Mouse (Mus musculus): ENCODE results near the gene Abcd4. TPM values are rescaled to one million over a fixed set of nuclear protein-coding genes. Genes with fewer than 3 reads are reported as not detected.

Abcd4 gene
- polyA plus RNA-seq, 1 experiment: 20.9 TPM

- TF ChIP-seq CTCF (IDR thresholded peaks at IDR 0.05; ENCODE audit: low read depth, low read length) (no peak), POLR2A (IDR thresholded peaks at IDR 0.05; ENCODE audit: insufficient read depth, low read length) (no peak), EP300 (IDR thresholded peaks at IDR 0.05; ENCODE audit: insufficient read depth, low read depth, low read length) (no peak)
- peak overlapping the region; percentile 50 for H3K4me3 ChIP-seq (ENCODE audit: low read depth, low read length)
- peaks cover 14% of the 10 kb centered on the region for H3K27me3 ChIP-seq (ENCODE audit: control insufficient read depth, insufficient read depth, low read length, poor library complexity, severe bottlenecking)
Observed at GRCm38 (mm10) chr12:84570694-84571415, 46.4 kb downstream of the Abcd4 start.

GRCm38 (mm10) chr12:84569976-84570693 lies 47.1 kb downstream of the Abcd4 start:
- Histone ChIP-seq H3K9ac (ENCODE audit: low read depth, poor library complexity, severe bottlenecking) (peak overlapping the region; percentile 13; the same call in 1 of the 2 replicates), H3K27ac (ENCODE audit: insufficient read depth, low read length) (no peak overlapping the region), H3K36me3 (ENCODE audit: control insufficient read depth, insufficient read depth, low read length, poor library complexity, severe bottlenecking) (no peaks in the 10 kb centered on the region), H3K9me3 (replicated peaks; ENCODE audit: control insufficient read depth, insufficient read depth, low read length, poor library complexity, severe bottlenecking) (no peaks in the 10 kb centered on the region), H3K4me1 (ENCODE audit: control insufficient read depth, insufficient read depth, low read length) (no peaks in the 10 kb centered on the region), H3K27me3 (ENCODE audit: control insufficient read depth, insufficient read depth, low read length, poor library complexity, severe bottlenecking) (peaks cover 14% of the 10 kb centered on the region), H3K4me3 (ENCODE audit: low read depth, low read length) (peak overlapping the region; percentile 50)
- TF ChIP-seq CTCF (IDR thresholded peaks at IDR 0.05; ENCODE audit: low read depth, low read length): no peak
- TF ChIP-seq EP300 (IDR thresholded peaks at IDR 0.05; ENCODE audit: insufficient read depth, low read depth, low read length): no peak
- TF ChIP-seq POLR2A (IDR thresholded peaks at IDR 0.05; ENCODE audit: insufficient read depth, low read length): no peak

More at GRCm38 (mm10) chr12:84570694-84571415, 46.4 kb downstream of the Abcd4 start:
- H3K27ac ChIP-seq (ENCODE audit: insufficient read depth, low read length): no peak overlapping the region
- H3K36me3 ChIP-seq (ENCODE audit: control insufficient read depth, insufficient read depth, low read length, poor library complexity, severe bottlenecking): no peaks in the 10 kb centered on the region
- no peaks in the 10 kb centered on the region for H3K9me3 ChIP-seq (replicated peaks; ENCODE audit: control insufficient read depth, insufficient read depth, low read length, poor library complexity, severe bottlenecking)
- H3K4me1 ChIP-seq (ENCODE audit: control insufficient read depth, insufficient read depth, low read length): no peaks in the 10 kb centered on the region
- H3K9ac ChIP-seq (ENCODE audit: low read depth, poor library complexity, severe bottlenecking): peak overlapping the region; percentile 13; the same call in 1 of the 2 replicates

DNA sequence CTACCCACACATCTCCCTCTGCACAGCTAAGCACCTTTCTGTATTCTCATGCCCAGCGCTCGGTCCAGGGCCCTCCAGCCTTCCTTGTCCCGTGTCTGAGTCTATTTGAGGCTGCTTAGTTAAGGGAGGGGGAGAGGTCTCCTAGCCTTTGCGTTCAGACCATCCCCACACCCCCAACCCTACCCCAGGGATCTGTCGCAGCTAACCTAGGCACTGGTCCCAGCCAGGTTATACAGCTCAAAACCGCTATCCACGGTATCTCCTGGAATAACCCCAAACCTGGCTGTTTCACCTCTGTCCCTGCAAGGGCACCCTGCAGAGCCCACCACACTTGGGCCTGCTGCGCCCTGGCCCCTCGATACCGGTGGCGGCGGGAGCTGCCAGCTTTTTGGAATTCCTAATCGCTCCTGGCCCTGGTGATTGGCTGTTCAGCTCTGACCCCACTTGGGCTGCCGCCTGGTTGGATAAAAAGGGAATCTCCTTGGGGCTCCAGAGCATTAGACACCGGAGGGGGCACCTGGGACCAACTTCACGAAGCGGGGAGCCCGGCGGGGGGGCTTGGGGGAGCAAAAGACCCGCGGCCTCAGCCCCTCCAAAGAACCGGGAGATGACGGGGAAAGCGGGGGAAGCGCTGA lies 47.8 kb downstream of the Abcd4 start, which contains the start of gene Vsx2:
Gene Vsx2 (plus strand): TSS at position 427 of the 635 bp plus-strand sequence.
- Histone ChIP-seq H3K27me3 (ENCODE audit: control insufficient read depth, insufficient read depth, low read length, poor library complexity, severe bottlenecking) (peaks cover 14% of the 10 kb centered on the region), H3K9me3 (replicated peaks; ENCODE audit: control insufficient read depth, insufficient read depth, low read length, poor library complexity, severe bottlenecking) (no peaks in the 10 kb centered on the region), H3K4me1 (ENCODE audit: control insufficient read depth, insufficient read depth, low read length) (no peaks in the 10 kb centered on the region), H3K27ac (ENCODE audit: insufficient read depth, low read length) (no peak within 1 kb of the TSS), H3K4me3 (ENCODE audit: low read depth, low read length) (peak within 1 kb of the TSS; percentile 50), H3K9ac (ENCODE audit: low read depth, poor library complexity, severe bottlenecking) (peak within 1 kb of the TSS; percentile 13; the same call in 1 of the 2 replicates), H3K36me3 (ENCODE audit: control insufficient read depth, insufficient read depth, low read length, poor library complexity, severe bottlenecking) (no peaks in the 10 kb centered on the region)
- TF ChIP-seq EP300 (IDR thresholded peaks at IDR 0.05; ENCODE audit: insufficient read depth, low read depth, low read length) (no peak), CTCF (IDR thresholded peaks at IDR 0.05; ENCODE audit: low read depth, low read length) (no peak), POLR2A (IDR thresholded peaks at IDR 0.05; ENCODE audit: insufficient read depth, low read length) (no peak)

DNA sequence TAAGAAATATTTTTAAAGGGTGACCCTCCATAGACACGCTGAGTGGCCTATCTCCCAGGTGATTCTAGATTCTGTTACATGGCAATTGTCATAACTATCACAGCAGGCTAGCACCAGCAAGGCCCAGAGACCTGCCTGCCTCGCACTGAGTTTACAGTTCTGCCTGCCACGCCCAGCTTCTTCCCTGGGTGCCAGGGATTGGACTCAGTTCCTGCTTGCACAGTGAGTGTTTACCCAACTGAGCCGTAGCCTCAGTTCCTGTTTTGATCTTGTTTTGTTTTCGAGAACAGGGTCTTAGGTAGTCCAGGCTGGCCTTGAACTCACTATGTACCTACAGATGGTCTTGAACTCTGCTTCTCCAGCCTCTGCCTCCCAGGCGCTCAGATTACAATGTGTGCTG lies 49.6 kb downstream of the Abcd4 start:
- Histone ChIP-seq H3K4me1 (ENCODE audit: control insufficient read depth, insufficient read depth, low read length) (no peaks in the 10 kb centered on the region), H3K36me3 (ENCODE audit: control insufficient read depth, insufficient read depth, low read length, poor library complexity, severe bottlenecking) (no peaks in the 10 kb centered on the region), H3K27me3 (ENCODE audit: control insufficient read depth, insufficient read depth, low read length, poor library complexity, severe bottlenecking) (peaks cover 12% of the 10 kb centered on the region), H3K9ac (ENCODE audit: low read depth, poor library complexity, severe bottlenecking) (no peak overlapping the region), H3K27ac (ENCODE audit: insufficient read depth, low read length) (no peak overlapping the region), H3K9me3 (replicated peaks; ENCODE audit: control insufficient read depth, insufficient read depth, low read length, poor library complexity, severe bottlenecking) (no peaks in the 10 kb centered on the region), H3K4me3 (ENCODE audit: low read depth, low read length) (no peak overlapping the region)
- no peak for TF ChIP-seq POLR2A (IDR thresholded peaks at IDR 0.05; ENCODE audit: insufficient read depth, low read length)
- no peak for TF ChIP-seq EP300 (IDR thresholded peaks at IDR 0.05; ENCODE audit: insufficient read depth, low read depth, low read length)
- no peak for TF ChIP-seq CTCF (IDR thresholded peaks at IDR 0.05; ENCODE audit: low read depth, low read length)

DNA sequence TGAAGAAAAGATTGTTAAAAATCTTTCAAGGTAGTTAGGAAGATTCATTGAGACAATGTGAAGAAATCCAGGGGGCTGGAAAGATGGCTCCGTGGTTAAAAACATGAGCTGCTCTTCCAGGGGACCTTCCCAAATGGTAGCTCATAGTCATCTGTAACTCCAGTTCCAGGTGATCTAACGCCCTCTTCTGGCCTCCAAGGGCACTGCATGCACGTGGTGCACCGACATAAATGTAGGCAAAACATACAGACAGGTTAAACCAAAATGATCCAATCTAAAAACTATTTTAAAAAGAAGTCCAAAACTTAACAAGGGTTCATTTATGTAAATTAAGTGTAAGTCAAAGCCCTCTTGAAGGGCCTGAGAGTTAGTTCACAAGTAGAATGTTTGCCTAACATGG lies 54.7 kb downstream of the Abcd4 start:
- no peaks in the 10 kb centered on the region for H3K9me3 ChIP-seq (replicated peaks; ENCODE audit: control insufficient read depth, insufficient read depth, low read length, poor library complexity, severe bottlenecking)
- H3K4me3 ChIP-seq (ENCODE audit: low read depth, low read length): no peak overlapping the region
- H3K9ac ChIP-seq (ENCODE audit: low read depth, poor library complexity, severe bottlenecking): no peak overlapping the region
- H3K27me3 ChIP-seq (ENCODE audit: control insufficient read depth, insufficient read depth, low read length, poor library complexity, severe bottlenecking): no peaks in the 10 kb centered on the region
- no peaks in the 10 kb centered on the region for H3K36me3 ChIP-seq (ENCODE audit: control insufficient read depth, insufficient read depth, low read length, poor library complexity, severe bottlenecking)
- no peaks in the 10 kb centered on the region for H3K4me1 ChIP-seq (ENCODE audit: control insufficient read depth, insufficient read depth, low read length)
- no peak overlapping the region for H3K27ac ChIP-seq (ENCODE audit: insufficient read depth, low read length)
- TF ChIP-seq CTCF (IDR thresholded peaks at IDR 0.05; ENCODE audit: low read depth, low read length) (peak; percentile 76), POLR2A (IDR thresholded peaks at IDR 0.05; ENCODE audit: insufficient read depth, low read length) (no peak)
